Mouse (Mus musculus) megakaryocyte, embryonic 14.5 days (primary cell): Measurements from ENCODE around the gene Sema6d.

Source experiments
- FLI1 ChIP-seq: IDR thresholded peaks from 2 replicates; pipeline ENCODE4 v1.6.1; 2012; ENCODE audit warnings: low read length, inconsistent platforms, mixed read lengths
- GATA1 ChIP-seq: IDR thresholded peaks from 3 replicates; pipeline ENCODE4 v1.6.1; 2012; ENCODE audit warnings: mixed read lengths, low read length, inconsistent platforms, borderline replicate concordance

GRCm38 (mm10) chr2:124089813-124090230 is at the start of gene Sema6d:
- no peak for TF ChIP-seq GATA1
- TF ChIP-seq FLI1: no peak
